Mouse (Mus musculus) heart, adult 8-10 months (tissue): Measurements from ENCODE around the gene Arl2. TPM values are rescaled to one million over a fixed set of nuclear protein-coding genes. Genes with fewer than 3 reads are reported as not detected.

Experiments
- DNase-seq: peaks from one replicate; pipeline ENCODE4 v3.0.0; 2022; ENCODE audit warnings: low spot score
- total RNA-seq, 4 experiments: library from RNA; stranded (reverse); gene quantifications; 2 replicates each; pipeline ENCODE4 v1.2.4; 2022

Gene Arl2
- total RNA-seq, 4 experiments from 2014 or later, result 77.6 to 82.7 (median 79.4) TPM

GRCm38 (mm10) chr19:6126789-6127580 is 14.4 kb downstream of the Arl2 start:
- DNase-seq, result no peak

- peak; percentile 56 for DNase-seq
Observed at GRCm38 (mm10) chr19:6126289-6126688, 15.1 kb downstream of the Arl2 start.

DNA sequence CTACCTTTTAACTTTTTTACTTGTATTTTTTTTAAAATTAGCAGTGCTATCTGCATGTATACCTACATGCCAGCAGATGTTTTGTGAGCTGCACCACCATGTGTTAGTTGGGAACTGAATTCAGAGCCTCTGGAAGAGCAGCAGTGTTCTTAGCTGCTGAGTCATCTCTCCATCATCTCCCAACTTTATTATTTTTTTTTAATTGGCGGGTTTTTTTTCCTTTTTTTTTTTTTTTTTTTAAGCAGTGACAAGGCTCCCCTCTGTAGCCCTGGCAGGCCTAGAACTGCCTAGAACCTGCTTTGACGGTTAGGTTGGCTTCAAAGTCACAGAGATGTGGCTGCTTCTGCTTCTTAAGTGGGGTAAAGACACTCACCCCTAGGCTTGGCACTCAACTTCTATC is 16.4 kb downstream of the Arl2 start:
- no peak for DNase-seq

GRCm38 (mm10) chr19:6123330-6123729 is 18.0 kb downstream of the Arl2 start:
- no peak for DNase-seq

GRCm38 (mm10) chr19:6121761-6122160 is 19.6 kb downstream of the Arl2 start:
- DNase-seq, result no peak

GRCm38 (mm10) chr19:6118677-6119185 is 22.6 kb downstream of the Arl2 start:
- DNase-seq, result no peak

GRCm38 (mm10) chr19:6117986-6118676 is 23.2 kb downstream of the Arl2 start, which contains the start of gene Sac3d1:
Gene Sac3d1, minus strand, starts transcription at chr19:6118650.
- DNase-seq, result peak; percentile 93

- no peak for DNase-seq
Observed at GRCm38 (mm10) chr19:6117346-6117985, 23.9 kb downstream of the Arl2 start.

- no peak for DNase-seq
Observed at GRCm38 (mm10) chr19:6116113-6116850, 25.1 kb downstream of the Arl2 start.

DNA sequence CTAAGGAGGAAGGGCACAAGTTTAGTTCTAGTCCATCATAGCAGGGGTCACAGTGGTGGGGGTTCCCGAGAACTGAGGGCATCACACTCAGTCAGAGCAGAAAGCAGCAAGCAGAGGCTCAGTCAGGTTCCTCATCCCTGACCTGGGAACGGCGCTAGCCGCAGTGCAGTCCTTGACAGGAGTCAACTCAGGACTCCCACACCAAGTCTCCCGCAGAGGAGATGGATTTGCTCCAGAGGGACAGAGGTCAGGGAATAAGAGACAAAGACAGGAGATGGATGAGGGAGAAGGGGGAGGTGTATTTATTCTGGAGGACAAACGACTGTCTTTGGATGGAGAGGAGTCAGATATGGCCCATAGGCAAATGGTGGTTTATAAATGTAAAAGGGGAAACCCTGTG is 28.2 kb downstream of the Arl2 start:
- DNase-seq, result no peak

DNA sequence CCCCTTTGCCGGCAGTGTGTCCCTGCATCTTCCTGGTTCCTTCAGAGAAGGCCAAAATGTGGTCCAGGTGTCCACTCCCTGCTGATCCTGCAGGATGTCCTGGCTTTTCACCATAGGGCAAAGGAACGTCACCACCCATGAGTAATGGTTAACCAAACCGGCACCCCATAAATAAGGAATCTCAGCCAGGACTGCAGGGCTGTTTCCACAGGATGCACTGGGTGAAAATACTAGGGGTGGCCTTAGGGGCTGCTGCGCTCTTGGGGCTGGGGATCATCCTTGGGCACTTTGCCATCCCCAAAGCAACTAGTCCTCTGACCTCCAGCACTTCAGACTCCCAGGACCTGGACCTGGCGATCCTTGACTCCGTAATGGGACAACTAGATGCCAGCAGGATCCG is 35.8 kb downstream of the Arl2 start, which contains the start of gene Naaladl1:
Gene Naaladl1 (plus strand): TSS at position 197 of the 400 bp plus-strand sequence.
- DNase-seq, result no peak

DNA sequence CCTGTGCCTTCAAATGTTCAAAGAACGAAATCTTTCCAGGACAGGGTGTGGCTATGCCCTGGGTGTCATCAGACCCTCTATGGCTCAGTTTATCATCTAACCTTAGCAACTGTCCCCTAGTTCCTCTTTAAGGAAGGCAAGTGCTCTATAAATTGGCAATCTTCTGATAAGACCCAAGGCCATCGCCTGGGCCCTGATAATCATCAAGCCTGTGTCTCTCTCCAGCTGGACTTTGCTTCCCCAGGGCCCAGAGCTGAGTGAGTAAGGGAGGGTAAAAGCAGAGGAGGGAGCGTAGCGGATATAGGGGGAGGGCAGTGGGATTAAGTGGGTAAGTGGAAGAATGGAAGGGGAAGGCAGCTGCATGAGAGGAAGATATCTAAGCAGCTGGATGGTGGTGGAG is 36.9 kb downstream of the Arl2 start:
- DNase-seq, result no peak

- no peak for DNase-seq
Observed at GRCm38 (mm10) chr19:6102169-6102853, 39.0 kb downstream of the Arl2 start.

GRCm38 (mm10) chr19:6101186-6101585 is 40.2 kb downstream of the Arl2 start:
- no peak for DNase-seq

DNA sequence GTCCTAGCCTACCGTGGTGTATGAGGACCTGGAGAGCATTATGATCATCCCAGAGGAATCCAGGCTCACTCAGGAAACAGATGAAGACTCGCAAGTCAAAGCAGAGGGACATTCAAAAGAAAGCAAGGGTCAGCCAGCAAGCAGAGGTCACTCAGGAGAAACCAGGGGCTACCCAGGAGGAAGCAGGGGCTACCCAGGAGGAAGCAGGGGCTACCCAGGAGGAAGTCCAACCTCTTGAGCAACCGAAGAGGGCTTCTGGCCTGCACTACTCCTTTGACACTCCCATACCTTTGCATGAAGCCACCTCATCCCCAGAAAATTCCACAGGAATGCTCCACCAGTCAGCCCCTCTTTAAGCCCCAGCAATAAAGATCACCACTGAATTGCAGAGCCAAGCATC is 43.5 kb downstream of the Arl2 start:
- no peak for DNase-seq

DNA sequence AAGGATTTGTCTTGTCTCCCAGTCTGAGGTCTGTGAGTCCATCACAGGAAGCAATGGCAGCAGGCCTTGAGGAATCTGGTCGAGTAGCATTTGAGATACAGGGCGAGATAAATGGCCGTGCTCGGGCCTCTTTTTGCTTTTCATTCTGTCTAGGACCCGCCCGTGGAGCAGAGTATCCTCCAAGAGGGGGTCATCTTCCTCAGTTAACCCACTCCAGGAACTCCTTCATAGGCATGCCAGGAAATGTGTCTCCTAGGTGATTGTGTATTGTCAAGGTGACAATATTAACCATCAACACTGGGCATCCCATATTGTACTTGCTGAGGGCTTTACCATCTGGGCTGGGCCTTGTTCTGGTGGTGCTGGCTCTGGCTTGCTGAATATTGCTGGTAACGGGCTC is 47.2 kb downstream of the Arl2 start, which contains the start of gene AC131692.1:
Gene AC131692.1 (plus strand): TSS at position 301 of the 400 bp plus-strand sequence.
- DNase-seq, result no peak

DNA sequence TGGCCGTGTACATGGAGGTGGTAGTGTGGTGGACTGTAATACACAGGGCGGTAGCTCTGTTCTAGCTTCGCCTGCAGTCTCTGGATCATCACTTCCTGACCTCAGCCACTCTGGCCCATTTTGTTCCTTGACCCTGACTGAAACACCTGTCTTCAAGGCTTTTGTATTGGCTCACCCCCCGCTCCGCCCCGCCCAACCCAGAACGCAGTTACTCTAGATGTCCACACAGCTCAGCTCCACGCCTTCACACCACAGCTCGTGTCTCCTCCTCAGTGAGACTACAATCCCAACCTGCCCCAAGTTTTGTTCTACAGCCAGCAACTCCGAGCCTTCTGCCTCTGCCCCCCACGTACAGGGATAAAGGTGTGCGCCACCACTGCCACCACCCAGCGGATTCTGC is 52.5 kb downstream of the Arl2 start:
- DNase-seq, result no peak

DNA sequence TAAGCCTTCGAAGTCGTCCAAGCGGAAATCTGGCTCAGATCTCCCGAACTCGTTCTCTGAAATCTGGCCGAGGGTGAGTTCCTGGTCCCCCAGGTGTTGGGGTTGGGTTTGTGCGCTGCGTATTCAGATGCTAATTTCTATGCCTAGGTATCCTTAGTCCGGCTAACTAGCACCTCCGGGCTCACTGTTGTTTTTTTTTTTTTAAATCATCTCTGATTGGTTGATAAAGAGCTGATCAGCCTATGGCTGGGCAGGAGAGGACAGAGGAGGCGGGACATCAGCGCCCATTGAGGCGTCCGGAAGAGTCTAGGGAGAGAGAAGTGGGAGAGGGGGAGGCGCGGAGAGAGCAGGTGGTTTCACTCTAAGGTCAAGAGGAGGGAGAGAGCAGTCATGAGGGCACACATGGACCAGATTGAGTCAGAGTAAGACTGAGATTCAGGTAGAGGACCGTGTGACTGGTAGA is 55.9 kb downstream of the Arl2 start:
- no peak for DNase-seq

DNA sequence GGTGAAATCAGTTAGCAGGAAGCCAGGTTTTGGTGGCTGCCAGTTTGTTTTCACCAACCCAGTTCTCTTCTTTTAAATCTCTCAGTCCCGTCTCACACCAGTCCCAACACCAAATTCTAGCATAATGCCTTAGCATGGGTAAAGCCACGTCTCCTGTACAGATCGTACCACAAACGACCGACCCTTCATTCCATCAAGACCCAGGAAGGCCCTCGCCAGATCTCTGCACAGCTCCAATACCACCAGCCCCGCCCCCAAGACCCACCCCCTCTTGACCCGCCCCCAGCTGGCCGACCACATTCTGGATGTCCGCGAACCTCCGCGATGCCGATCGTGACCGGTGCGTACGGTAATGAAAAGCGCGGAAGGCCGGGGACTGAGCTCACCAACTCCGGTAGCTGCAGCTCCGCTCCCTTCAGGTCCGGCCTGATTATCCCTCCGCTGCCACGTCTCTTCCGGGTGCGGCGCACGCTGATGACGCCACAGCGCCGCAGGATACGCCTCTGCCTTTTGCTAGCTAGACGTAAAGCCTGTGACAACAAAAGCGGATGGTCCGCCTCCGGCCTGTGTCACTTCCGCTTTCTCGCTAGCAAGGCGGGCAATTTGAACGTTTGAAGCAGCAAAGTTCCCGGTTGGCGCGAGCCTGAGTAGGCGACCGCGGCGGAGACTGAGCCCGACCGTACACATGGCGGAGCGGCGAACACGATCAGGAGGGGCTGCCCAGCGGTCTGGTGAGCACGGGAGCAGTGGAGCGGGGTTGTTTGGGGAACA is 56.7 kb downstream of the Arl2 start, which contains the start of the genes Zfpl1 and Cdca5:
Gene Zfpl1 (minus strand): TSS at position 479 of the 771 bp plus-strand sequence.
Gene Cdca5 (plus strand): TSS at position 506 of the 771 bp plus-strand sequence.
- peak; percentile 97 for DNase-seq
